Mouse (Mus musculus): ENCODE results near the gene Gm49333. TPM values are rescaled to one million over a fixed set of nuclear protein-coding genes. Genes with fewer than 3 reads are reported as not detected.

The Gm49333 gene
- not detected in 2 replicates for polyA plus RNA-seq (2015; fragmentation: Nextera tagmentation; extraction: Ambion mirVana)

GRCm38 (mm10) chr16:20611357-20612227, at the start of gene Gm49333, which contains the start of the genes Eef1akmt4 and Alg3:
TSS of gene Gm49333 (plus strand) at chr16:20611610.
TSS of gene Eef1akmt4 (plus strand) at chr16:20611593.
TSS of gene Alg3 (minus strand) at chr16:20611735.

GRCm38 (mm10) chr16:20589366-20589938, 22.0 kb upstream of the Gm49333 start, which contains the start of gene Vwa5b2:
TSS of gene Vwa5b2 (plus strand) at chr16:20589471.

GRCm38 (mm10) chr16:20621191-20621990, 10.0 kb downstream of the Gm49333 start, which contains the start of gene Camk2n2:
TSS of gene Camk2n2 (minus strand) at chr16:20621287.

GRCm38 (mm10) chr16:20629731-20630634, 18.6 kb downstream of the Gm49333 start, which contains the start of gene Ece2:
TSS of gene Ece2 (plus strand) at chr16:20629828.

GRCm38 (mm10) chr16:20651076-20651946, 39.9 kb downstream of the Gm49333 start, which contains the start of gene Psmd2:
TSS of gene Psmd2 (plus strand) at chr16:20651652.

GRCm38 (mm10) chr16:20668013-20668412, 56.6 kb downstream of the Gm49333 start, which contains the start of gene Eif4g1:
TSS of gene Eif4g1 (plus strand) at chr16:20668313.

GRCm38 (mm10) chr16:20693111-20693701, 81.8 kb downstream of the Gm49333 start, which contains the start of gene Fam131a:
TSS of gene Fam131a (plus strand) at chr16:20693241.

MicroRNA genes within 50 kb of the gene (microRNA counts, 519-probe panel; counts per million panel counts)
- 2,837 counts per million, percentile 41 among the panel's probes with 10 or more counts for microRNA mmu-miR-1224

Small RNA genes within 50 kb of the gene (microRNA-seq; reads per million reads assigned to microRNA genes)
- gene Mir1224 = 5.9 reads per million, percentile 13 among the genes with 10 or more reads in this experiment

Other genes starting within 250 kb of the Gm49333 start
- gene Abcc5, start 185.2 kb upstream of the Gm49333 start, polyA plus RNA-seq (2015; fragmentation: Nextera tagmentation; extraction: Ambion mirVana) = 33.9 and 37.5 TPM in 2 replicates
- 45.5 and 53.1 TPM in 2 replicates for gene Eif2b5, start 112.8 kb upstream of the Gm49333 start, polyA plus RNA-seq (2015; fragmentation: Nextera tagmentation; extraction: Ambion mirVana)
- 16.3 and 18.4 TPM in 2 replicates for gene Dvl3, start 94.6 kb upstream of the Gm49333 start, polyA plus RNA-seq (2015; fragmentation: Nextera tagmentation; extraction: Ambion mirVana)
- gene Ap2m1, start 76.1 kb upstream of the Gm49333 start, polyA plus RNA-seq (2015; fragmentation: Nextera tagmentation; extraction: Ambion mirVana) = 388 and 392 TPM in 2 replicates
- 27.3 and 32.1 TPM in 2 replicates for gene Abcf3, start 63.0 kb upstream of the Gm49333 start, polyA plus RNA-seq (2015; fragmentation: Nextera tagmentation; extraction: Ambion mirVana)
- 1.4 and 2.5 TPM in 2 replicates for gene Vwa5b2, start 22.1 kb upstream of the Gm49333 start, polyA plus RNA-seq (2015; fragmentation: Nextera tagmentation; extraction: Ambion mirVana)
- gene Eef1akmt4, start within 50 bp of the Gm49333 start, polyA plus RNA-seq (2015; fragmentation: Nextera tagmentation; extraction: Ambion mirVana) = 14.9 and 18.2 TPM in 2 replicates
- gene Alg3, start 125 bp downstream of the Gm49333 start, polyA plus RNA-seq (2015; fragmentation: Nextera tagmentation; extraction: Ambion mirVana) = 27.5 and 30.5 TPM in 2 replicates
- 0.48 and 0.58 TPM in 2 replicates for gene Camk2n2, start 9.7 kb downstream of the Gm49333 start, polyA plus RNA-seq (2015; fragmentation: Nextera tagmentation; extraction: Ambion mirVana)
- 0.42 and 0.94 TPM in 2 replicates for gene Ece2, start 18.2 kb downstream of the Gm49333 start, polyA plus RNA-seq (2015; fragmentation: Nextera tagmentation; extraction: Ambion mirVana)
- 175 and 183 TPM in 2 replicates for gene Psmd2, start 40.0 kb downstream of the Gm49333 start, polyA plus RNA-seq (2015; fragmentation: Nextera tagmentation; extraction: Ambion mirVana)
- 106 and 116 TPM in 2 replicates for gene Eif4g1, start 56.7 kb downstream of the Gm49333 start, polyA plus RNA-seq (2015; fragmentation: Nextera tagmentation; extraction: Ambion mirVana)
- gene Fam131a, start 81.6 kb downstream of the Gm49333 start, polyA plus RNA-seq (2015; fragmentation: Nextera tagmentation; extraction: Ambion mirVana) = 10.9 TPM in 2 replicates
- 52.9 and 58.7 TPM in 2 replicates for gene Polr2h, start 106.1 kb downstream of the Gm49333 start, polyA plus RNA-seq (2015; fragmentation: Nextera tagmentation; extraction: Ambion mirVana)
- gene Clcn2, start 106.1 kb downstream of the Gm49333 start, polyA plus RNA-seq (2015; fragmentation: Nextera tagmentation; extraction: Ambion mirVana) = 1.6 TPM in 2 replicates
- 9.1 and 11.0 TPM in 2 replicates for gene Chrd, start 121.5 kb downstream of the Gm49333 start, polyA plus RNA-seq (2015; fragmentation: Nextera tagmentation; extraction: Ambion mirVana)
- 0.46 and 1.3 TPM in 2 replicates for gene Thpo, start 122.9 kb downstream of the Gm49333 start, polyA plus RNA-seq (2015; fragmentation: Nextera tagmentation; extraction: Ambion mirVana)